Mouse (Mus musculus): Measurements from ENCODE around the gene Rragc.

GRCm38 (mm10) chr4:123946701-123947100 lies 29.5 kb downstream of the Rragc start:
- TF ChIP-seq CTCF (conservative IDR thresholded peaks at IDR 0.05; ENCODE audit: insufficient read depth, insufficient read length, low read depth, low read length): no peak
- no peak for TF ChIP-seq POLR2A (IDR thresholded peaks at IDR 0.05; ENCODE audit: low read depth, low read length)

Measured in kidney, adult 2 months (tissue).